13 mouse cellular contexts compared by ENCODE assay signal in the genomic region with DNA sequence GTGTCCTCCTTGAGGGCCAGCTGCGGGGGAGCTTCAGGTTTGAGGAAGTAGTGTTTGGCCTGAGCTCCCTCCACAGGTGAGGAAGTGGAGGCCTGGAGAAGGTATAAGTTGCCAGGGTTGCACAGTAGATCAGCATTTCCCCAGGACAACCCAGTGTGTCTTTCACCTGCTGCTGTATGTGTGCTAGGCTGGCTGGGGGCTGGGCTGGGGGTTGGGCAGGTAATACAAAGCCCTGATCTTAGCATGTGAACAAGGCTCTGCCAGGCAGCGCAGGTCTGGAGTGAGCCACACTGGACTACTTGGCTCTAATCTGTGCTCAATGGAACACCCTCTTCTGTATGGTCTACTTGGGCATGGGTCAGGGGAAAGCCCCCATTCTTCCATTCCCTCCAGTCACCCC.
DNase-seq lines count a peak whose midpoint lies in the region; ATAC-seq and TF ChIP-seq lines count a peak whose summit lies in the region.
"Had no signal": no experiment of that assay in that cellular context is flagged by ENCODE, and none has a peak within 500 bp of the region (broad histone marks: within the 10 kb centered on the region; RNA-seq: fewer than 3 reads in every experiment).

No protein-coding gene starts in this region.

- H3K4me3 ChIP-seq in heart, embryonic 16.5 days (ENCODE audit: low read length) = no peak overlapping the region
- no peak overlapping the region for H3K4me3 ChIP-seq in embryonic facial prominence, embryonic 12.5 days
- H3K4me3 ChIP-seq in hindbrain, embryonic 15.5 days = no peak overlapping the region
- H3K4me3 ChIP-seq in myocyte = no peak overlapping the region
- H3K4me3 ChIP-seq: limb, embryonic 15.5 days had no signal

- TF ChIP-seq POLR2A in myocyte (IDR thresholded peaks at IDR 0.05; ENCODE audit: insufficient read length, low read depth) = no peak

- no peak overlapping the region for H3K27ac ChIP-seq in heart, embryonic 16.5 days (ENCODE audit: low read length)
- 0 out of 2 replicates have a peak overlapping the region, but pooled peaks have one; percentile 32 for H3K27ac ChIP-seq in embryonic facial prominence, embryonic 12.5 days
- H3K27ac ChIP-seq in hindbrain, embryonic 15.5 days (replicated peaks) = 0 out of 2 replicates have a peak overlapping the region, but pooled peaks have one; percentile 14
- H3K27ac ChIP-seq: limb, embryonic 15.5 days had no signal

- whole genome bisulfite sequencing in heart, embryonic 16.5 days = 77% methylated on average over 2 of the region's 2 CpGs
- WGBS in embryonic facial prominence, embryonic 12.5 days = 54% methylated on average over 2 of the region's 2 CpGs
- WGBS in hindbrain, embryonic 15.5 days = 60% methylated on average over 2 of the region's 2 CpGs

- peaks cover 85% of the 10 kb centered on the region for H3K79me2 ChIP-seq in myocyte (ENCODE audit: control insufficient read depth, insufficient read depth)

- DNase-seq in heart, adult 18-20 months = no peak
- no peak for DNase-seq in left cerebral cortex, postnatal 10 days (ENCODE audit: extremely low spot score in 1 of 2, low spot score in 2 of 2)
- no peak for DNase-seq in thymus, postnatal 0 days (ENCODE audit: low spot score)
- DNase-seq: cerebellum, adult 11-12 months; lung, postnatal 10 days; thymus, adult 2 months had no signal

- no peak overlapping the region for H3K4me2 ChIP-seq in heart, embryonic 16.5 days (ENCODE audit: low read depth, low read length)
- 0 out of 2 replicates have a peak overlapping the region, but pooled peaks have one; percentile 4 for H3K4me2 ChIP-seq in embryonic facial prominence, embryonic 12.5 days (replicated peaks)
- H3K4me2 ChIP-seq in hindbrain, embryonic 15.5 days = no peak overlapping the region
- H3K4me2 ChIP-seq in myocyte (ENCODE audit: low read depth) = peak overlapping the region; percentile 58
- H3K4me2 ChIP-seq: limb, embryonic 15.5 days had no signal

- no peak overlapping the region for H3ac ChIP-seq in myocyte (ENCODE audit: control insufficient read depth, insufficient read length)

- peaks cover 33% of the 10 kb centered on the region for H3K4me1 ChIP-seq in heart, embryonic 16.5 days (ENCODE audit: control insufficient read depth, insufficient read depth, low read length)
- peaks cover 98% of the 10 kb centered on the region for H3K4me1 ChIP-seq in embryonic facial prominence, embryonic 12.5 days
- H3K4me1 ChIP-seq in hindbrain, embryonic 15.5 days (replicated peaks) = peaks cover 81% of the 10 kb centered on the region

- H3K27me3 ChIP-seq in heart, embryonic 16.5 days (ENCODE audit: control insufficient read depth, insufficient read depth, low read length) = no peaks in the 10 kb centered on the region
- no peaks in the 10 kb centered on the region for H3K27me3 ChIP-seq in embryonic facial prominence, embryonic 12.5 days
- H3K27me3 ChIP-seq in hindbrain, embryonic 15.5 days = no peaks in the 10 kb centered on the region
- no peaks in the 10 kb centered on the region for H3K27me3 ChIP-seq in myocyte (ENCODE audit: control insufficient read depth, insufficient read depth, insufficient read length)
- H3K27me3 ChIP-seq: limb, embryonic 15.5 days; Patski had no signal

- H3K9me3 ChIP-seq in heart, embryonic 16.5 days (replicated peaks; ENCODE audit: control insufficient read depth, low read length) = no peaks in the 10 kb centered on the region
- no peaks in the 10 kb centered on the region for H3K9me3 ChIP-seq in embryonic facial prominence, embryonic 12.5 days
- no peaks in the 10 kb centered on the region for H3K9me3 ChIP-seq in hindbrain, embryonic 15.5 days
- H3K9me3 ChIP-seq: limb, embryonic 15.5 days had no signal

- no peaks in the 10 kb centered on the region for H3K36me3 ChIP-seq in heart, embryonic 16.5 days (ENCODE audit: control insufficient read depth, insufficient read depth)
- 0 out of 2 replicates have a peak, but pooled peaks cover 3% of the 10 kb centered on the region for H3K36me3 ChIP-seq in embryonic facial prominence, embryonic 12.5 days
- H3K36me3 ChIP-seq in hindbrain, embryonic 15.5 days = no peaks in the 10 kb centered on the region
- H3K36me3 ChIP-seq in myocyte (ENCODE audit: control insufficient read depth, insufficient read depth) = no peaks in the 10 kb centered on the region
- H3K36me3 ChIP-seq: limb, embryonic 15.5 days had no signal

- intact Hi-C loops in left cerebral cortex, postnatal 10 days (cut with DNase I) = no loop called here

- peak overlapping the region; percentile 8; the same call in 1 of the 2 replicates for H3K9ac ChIP-seq in heart, embryonic 16.5 days (ENCODE audit: low read length)
- peak overlapping the region; percentile 13; the same call in 1 of the 2 replicates for H3K9ac ChIP-seq in embryonic facial prominence, embryonic 12.5 days
- H3K9ac ChIP-seq in hindbrain, embryonic 15.5 days = no peak overlapping the region
- H3K9ac ChIP-seq: limb, embryonic 15.5 days had no signal

- no peak for ATAC-seq in heart, embryonic 16.5 days (replicated peaks; ENCODE audit: extremely low read depth, insufficient read depth, low FRiP score)
- ATAC-seq in embryonic facial prominence, embryonic 12.5 days (ENCODE audit: insufficient number of reproducible peaks, insufficient read depth, low FRiP score, low TSS enrichment) = no peak
- ATAC-seq in hindbrain, embryonic 15.5 days (ENCODE audit: low FRiP score, low read depth) = no peak
- no peak for ATAC-seq in inflammation-experienced regulatory T-cells, adult 6 months
- ATAC-seq: Patski had no signal

TF ChIP-seq in myocyte, 11 proteins besides CTCF, POLR2A, EP300 and RAD21:
- TF ChIP-seq TCF3 (IDR thresholded peaks at IDR 0.05; ENCODE audit: insufficient read length, low read depth) (no peak), CEBPB (IDR thresholded peaks at IDR 0.05; ENCODE audit: insufficient read depth, poor library complexity, severe bottlenecking) (no peak), E2F4 (IDR thresholded peaks at IDR 0.05; ENCODE audit: insufficient read depth) (no peak), REST (IDR thresholded peaks at IDR 0.05; ENCODE audit: insufficient read depth, insufficient read length) (no peak), MAX (IDR thresholded peaks at IDR 0.05; ENCODE audit: low read depth) (no peak), MYOD1 (IDR thresholded peaks at IDR 0.05; ENCODE audit: control insufficient read depth in 1 of 3, insufficient read length in 2 of 3, low read depth in 2 of 3) (peak in 1 of 3 experiments; percentile 17)

Comparison
In these comparisons a context has a peak if more than half of its experiments do, and no peak if none do; other contexts are left out.
1. H3K4me2 ChIP-seq: peak in embryonic facial prominence, embryonic 12.5 days (single experiment) and myocyte (single experiment); none in heart, embryonic 16.5 days (single experiment) and hindbrain, embryonic 15.5 days (single experiment).